Mouse (Mus musculus) erythroid progenitor cell, adult 5-6 weeks (primary cell): ENCODE measurements around the gene Olfr196. TPM values are rescaled to one million over a fixed set of nuclear protein-coding genes. Genes with fewer than 3 reads are reported as not detected.
"Not testable (repeated sequence)": the region's sequence is repeated elsewhere in the genome, so short reads cannot be mapped to it uniquely, and the experiment has no call there.

Experiments used
- ATAC-seq: replicated peaks from 2 replicates; pipeline ENCODE4 v1.8.0; 2016; ENCODE audit warnings: moderate number of reproducible peaks, mild to moderate bottlenecking, moderate TSS enrichment, inconsistent platforms; ENCODE audit not compliant: poor library complexity, low FRiP score, severe bottlenecking
- total RNA-seq, 2 experiments: library from RNA; stranded (forward) in 1 of 2; stranded (reverse) in 1 of 2; fragments of 150-400 nt in 1 of 2; fragments of 186-747, 209-891 nt in 1 of 2; gene quantifications; 2 replicates each; pipeline versions ENCODE4 v1.2.3 to v1.2.4; 2015 to 2017; ENCODE audit warnings: low replicate concordance in 2 of 2

Olfr196 gene
- total RNA-seq (2015; ENCODE audit: low replicate concordance): not detected in 2 replicates
- not detected in 2 replicates for total RNA-seq (2017; ENCODE audit: low replicate concordance)

- no peak for ATAC-seq
Measured at GRCm38 (mm10) chr16:59170354-59170753, at the start of gene Olfr196. Olfr196 (minus strand) TSS chr16:59170454.

DNA sequence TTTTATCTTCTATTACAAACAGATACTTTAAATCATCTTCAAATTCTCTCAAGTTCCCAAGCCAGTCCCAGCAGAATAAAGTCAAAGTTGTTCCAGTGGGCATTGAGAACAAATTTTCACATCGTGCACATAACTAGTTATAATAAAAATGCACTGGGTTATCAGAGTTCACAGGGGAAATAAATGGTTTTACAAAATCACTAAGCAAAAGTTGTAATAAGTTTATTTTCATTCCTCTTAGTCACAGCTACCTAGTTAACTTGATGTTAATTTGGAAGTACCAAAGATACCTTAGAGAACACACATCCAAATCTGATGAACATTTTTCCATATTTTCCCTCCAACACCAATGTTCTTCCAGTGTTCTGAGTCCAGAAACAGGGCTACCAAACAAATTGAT is 49.4 kb upstream of the Olfr196 start, which contains the start of gene Olfr199:
Gene Olfr199 (minus strand): TSS at position 101 of the 400 bp plus-strand sequence.
- not testable (repeated sequence) for ATAC-seq

DNA sequence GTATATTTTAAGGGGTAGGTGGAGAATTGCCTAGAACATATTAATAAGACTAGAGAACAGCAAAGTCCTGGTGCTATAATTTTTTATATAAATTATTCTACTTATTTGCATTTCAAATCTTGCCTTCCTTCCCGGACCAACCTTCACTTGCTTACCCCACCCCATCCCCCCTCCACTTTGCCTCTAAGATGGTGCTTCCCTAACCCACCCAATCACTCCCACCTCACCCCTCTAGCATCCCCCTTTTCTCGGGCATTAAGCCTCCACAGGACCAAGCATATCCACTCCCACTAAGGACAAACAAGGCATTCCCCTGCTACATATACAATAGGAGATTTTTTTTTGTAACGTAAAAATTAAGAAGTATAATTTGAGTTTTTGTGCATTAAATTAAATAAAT is 47.6 kb upstream of the Olfr196 start:
- not testable (repeated sequence) for ATAC-seq

DNA sequence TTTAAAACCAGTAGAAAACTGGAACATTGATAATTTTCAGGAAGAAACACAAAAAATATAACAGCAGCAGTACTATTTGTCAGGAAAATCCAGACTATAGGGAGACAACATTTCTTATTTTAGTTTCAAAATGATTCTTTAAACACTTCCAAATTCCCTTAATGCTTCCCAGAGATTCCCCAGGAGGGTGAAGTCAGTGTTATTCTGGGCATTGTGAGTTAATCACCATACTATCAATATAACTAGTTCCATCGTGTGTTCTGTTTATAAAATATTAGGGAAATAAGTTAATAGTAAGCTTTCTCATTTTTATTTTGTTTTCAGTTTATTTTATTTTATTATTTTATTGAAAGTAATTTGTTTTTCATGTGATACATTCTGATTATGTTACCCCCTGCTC is 33.2 kb upstream of the Olfr196 start, which contains the start of gene Olfr198:
Gene Olfr198 (minus strand): TSS at position 101 of the 400 bp plus-strand sequence.
- not testable (repeated sequence) for ATAC-seq

- no peak for ATAC-seq
Measured at GRCm38 (mm10) chr16:59151996-59152395, 18.3 kb downstream of the Olfr196 start.

DNA sequence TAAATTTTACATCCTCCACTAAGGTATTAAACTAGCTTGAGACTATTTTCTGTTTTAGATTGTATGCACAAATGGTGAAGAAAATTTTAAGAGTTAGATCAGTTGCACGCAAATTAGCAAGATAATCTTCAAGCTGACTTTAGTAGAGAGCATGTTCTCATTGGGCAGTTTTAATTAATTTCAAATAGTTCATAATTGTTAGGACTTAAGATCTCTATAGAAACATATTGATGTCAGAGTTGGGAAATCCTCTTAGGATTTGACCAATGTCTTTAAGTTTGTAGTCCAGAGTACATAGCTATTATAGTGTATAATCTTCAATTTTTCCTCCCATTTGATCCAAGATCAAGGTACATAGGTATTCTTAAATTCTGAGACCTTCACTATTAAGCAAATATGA is 23.5 kb downstream of the Olfr196 start, which contains the start of gene Olfr195:
Gene Olfr195 (plus strand): TSS at position 301 of the 400 bp plus-strand sequence.
- no peak for ATAC-seq

- no peak for ATAC-seq
Measured at GRCm38 (mm10) chr16:59141105-59141504, 29.1 kb downstream of the Olfr196 start.

DNA sequence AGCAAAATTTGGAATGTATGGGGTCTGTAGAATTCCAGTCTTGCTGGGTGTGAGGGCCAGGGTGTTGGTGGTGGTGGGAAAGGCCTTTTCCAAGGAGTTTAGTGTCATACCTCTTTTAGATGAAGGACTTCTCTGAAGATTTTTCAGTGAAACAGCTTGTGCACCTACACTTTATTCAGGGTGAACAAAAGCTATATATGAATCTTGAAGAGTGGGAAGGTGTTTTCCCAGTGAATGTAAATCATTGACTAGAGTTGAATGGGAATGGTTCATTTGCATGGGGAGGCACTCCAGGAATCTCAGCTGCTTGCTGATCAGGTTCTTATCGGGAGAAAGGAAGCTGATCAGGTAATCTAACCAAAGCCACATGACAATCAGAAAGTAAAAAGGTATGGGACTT is 39.5 kb downstream of the Olfr196 start:
- ATAC-seq: no peak

GRCm38 (mm10) chr16:59120969-59121368 is 49.3 kb downstream of the Olfr196 start, which contains the start of gene Olfr194:
Olfr194 (minus strand) TSS chr16:59121069.
- no peak for ATAC-seq

Other genes starting within 250 kb of the Olfr196 start
- not detected in 2 replicates for gene Olfr181, start 241.7 kb downstream of the Olfr196 start, total RNA-seq (2015; ENCODE audit: low replicate concordance)
- gene Olfr181, start 241.7 kb downstream of the Olfr196 start, total RNA-seq (2017; ENCODE audit: low replicate concordance): not detected in 2 replicates
- not detected in 2 replicates for gene Olfr180, start 241.1 kb downstream of the Olfr196 start, total RNA-seq (2015; ENCODE audit: low replicate concordance)
- not detected in 2 replicates for gene Olfr180, start 241.1 kb downstream of the Olfr196 start, total RNA-seq (2017; ENCODE audit: low replicate concordance)
- gene Olfr183, start 175.1 kb downstream of the Olfr196 start, total RNA-seq (2015; ENCODE audit: low replicate concordance): not detected in 2 replicates
- gene Olfr183, start 175.1 kb downstream of the Olfr196 start, total RNA-seq (2017; ENCODE audit: low replicate concordance): not detected in 2 replicates
- gene Olfr186, start 140.2 kb downstream of the Olfr196 start, total RNA-seq (2015; ENCODE audit: low replicate concordance): not detected in 2 replicates
- not detected in 2 replicates for gene Olfr186, start 140.2 kb downstream of the Olfr196 start, total RNA-seq (2017; ENCODE audit: low replicate concordance)
- gene Olfr187, start 130.7 kb downstream of the Olfr196 start, total RNA-seq (2015; ENCODE audit: low replicate concordance): not detected in 2 replicates
- gene Olfr187, start 130.7 kb downstream of the Olfr196 start, total RNA-seq (2017; ENCODE audit: low replicate concordance): not detected in 2 replicates
- gene Olfr190, start 92.4 kb downstream of the Olfr196 start, total RNA-seq (2015; ENCODE audit: low replicate concordance): not detected in 2 replicates
- not detected in 2 replicates for gene Olfr190, start 92.4 kb downstream of the Olfr196 start, total RNA-seq (2017; ENCODE audit: low replicate concordance)
- not detected in 2 replicates for gene Olfr191, start 80.6 kb downstream of the Olfr196 start, total RNA-seq (2015; ENCODE audit: low replicate concordance)
- not detected in 2 replicates for gene Olfr191, start 80.6 kb downstream of the Olfr196 start, total RNA-seq (2017; ENCODE audit: low replicate concordance)
- gene Olfr193, start 58.6 kb downstream of the Olfr196 start, total RNA-seq (2015; ENCODE audit: low replicate concordance): not detected in 2 replicates
- gene Olfr193, start 58.6 kb downstream of the Olfr196 start, total RNA-seq (2017; ENCODE audit: low replicate concordance): not detected in 2 replicates
- gene Olfr194, start 49.4 kb downstream of the Olfr196 start, total RNA-seq (2015; ENCODE audit: low replicate concordance): not detected in 2 replicates
- not detected in 2 replicates for gene Olfr194, start 49.4 kb downstream of the Olfr196 start, total RNA-seq (2017; ENCODE audit: low replicate concordance)
- not detected in 2 replicates for gene Olfr195, start 23.4 kb downstream of the Olfr196 start, total RNA-seq (2015; ENCODE audit: low replicate concordance)
- gene Olfr195, start 23.4 kb downstream of the Olfr196 start, total RNA-seq (2017; ENCODE audit: low replicate concordance): not detected in 2 replicates
- gene Olfr198, start 33.1 kb upstream of the Olfr196 start, total RNA-seq (2015; ENCODE audit: low replicate concordance): not detected in 2 replicates
- gene Olfr198, start 33.1 kb upstream of the Olfr196 start, total RNA-seq (2017; ENCODE audit: low replicate concordance): not detected in 2 replicates
- not detected in 2 replicates for gene Olfr199, start 49.3 kb upstream of the Olfr196 start, total RNA-seq (2015; ENCODE audit: low replicate concordance)
- gene Olfr199, start 49.3 kb upstream of the Olfr196 start, total RNA-seq (2017; ENCODE audit: low replicate concordance): not detected in 2 replicates
- not detected in 2 replicates for gene Olfr201, start 102.2 kb upstream of the Olfr196 start, total RNA-seq (2015; ENCODE audit: low replicate concordance)
- gene Olfr201, start 102.2 kb upstream of the Olfr196 start, total RNA-seq (2017; ENCODE audit: low replicate concordance): not detected in 2 replicates
- gene Olfr202, start 116.3 kb upstream of the Olfr196 start, total RNA-seq (2015; ENCODE audit: low replicate concordance): not detected in 2 replicates
- not detected in 2 replicates for gene Olfr202, start 116.3 kb upstream of the Olfr196 start, total RNA-seq (2017; ENCODE audit: low replicate concordance)
- gene Olfr203, start 128.4 kb upstream of the Olfr196 start, total RNA-seq (2015; ENCODE audit: low replicate concordance): not detected in 2 replicates
- not detected in 2 replicates for gene Olfr203, start 128.4 kb upstream of the Olfr196 start, total RNA-seq (2017; ENCODE audit: low replicate concordance)
- not detected in 2 replicates for gene Olfr204, start 147.8 kb upstream of the Olfr196 start, total RNA-seq (2015; ENCODE audit: low replicate concordance)
- gene Olfr204, start 147.8 kb upstream of the Olfr196 start, total RNA-seq (2017; ENCODE audit: low replicate concordance): not detected in 2 replicates
- gene Olfr205, start 160.7 kb upstream of the Olfr196 start, total RNA-seq (2015; ENCODE audit: low replicate concordance): not detected in 2 replicates
- not detected in 2 replicates for gene Olfr205, start 160.7 kb upstream of the Olfr196 start, total RNA-seq (2017; ENCODE audit: low replicate concordance)
- not detected in 2 replicates for gene Olfr206, start 178.8 kb upstream of the Olfr196 start, total RNA-seq (2015; ENCODE audit: low replicate concordance)
- gene Olfr206, start 178.8 kb upstream of the Olfr196 start, total RNA-seq (2017; ENCODE audit: low replicate concordance): not detected in 2 replicates
- not detected in 2 replicates for gene Olfr209, start 193.5 kb upstream of the Olfr196 start, total RNA-seq (2015; ENCODE audit: low replicate concordance)
- not detected in 2 replicates for gene Olfr209, start 193.5 kb upstream of the Olfr196 start, total RNA-seq (2017; ENCODE audit: low replicate concordance)
- gene Gabrr3, start 236.9 kb upstream of the Olfr196 start, total RNA-seq (2015; ENCODE audit: low replicate concordance): not detected in 2 replicates
- not detected in 2 replicates for gene Gabrr3, start 236.9 kb upstream of the Olfr196 start, total RNA-seq (2017; ENCODE audit: low replicate concordance)